Mouse (Mus musculus): Measurements from ENCODE around the gene 9230102O04Rik. TPM values are rescaled to one million over a fixed set of nuclear protein-coding genes. Genes with fewer than 3 reads are reported as not detected.

The 9230102O04Rik gene
- polyA plus RNA-seq, 1 experiment from 2014 or later: not detected

Other genes starting within 250 kb of the 9230102O04Rik start
- not detected in 2 replicates for gene 4930412O13Rik, start 8.3 kb downstream of the 9230102O04Rik start, polyA plus RNA-seq (2014; fragmentation: Nextera tagmentation; extraction: Ambion mirVana)
- 4.0 and 4.8 TPM in 2 replicates for gene Gata3, start 494 bp upstream of the 9230102O04Rik start, polyA plus RNA-seq (2014; fragmentation: Nextera tagmentation; extraction: Ambion mirVana)
- 14.9 and 18.6 TPM in 2 replicates for gene Taf3, start 159.1 kb upstream of the 9230102O04Rik start, polyA plus RNA-seq (2014; fragmentation: Nextera tagmentation; extraction: Ambion mirVana)
- 585 and 612 TPM in 2 replicates for gene Atp5c1, start 191.0 kb upstream of the 9230102O04Rik start, polyA plus RNA-seq (2014; fragmentation: Nextera tagmentation; extraction: Ambion mirVana)
- 35.3 and 37.9 TPM in 2 replicates for gene Kin, start 191.1 kb upstream of the 9230102O04Rik start, polyA plus RNA-seq (2014; fragmentation: Nextera tagmentation; extraction: Ambion mirVana)
- gene Itih2, start 241.9 kb upstream of the 9230102O04Rik start, polyA plus RNA-seq (2014; fragmentation: Nextera tagmentation; extraction: Ambion mirVana): 259 and 294 TPM in 2 replicates

Data from liver, embryonic 11.5 days (tissue).